Mouse (Mus musculus) heart, adult 2 months (tissue): ENCODE measurements at regions not wholly inside any gene's neighbourhood (a gene's known extent, or its start where the extent isn't known, plus 50 kb on each side); places are given as distances from the start of the nearest gene placed in this dataset.

ENCODE experiments used
- CTCF ChIP-seq: fragments of 200-600 bp; IDR thresholded peaks from 2 replicates; pipeline ENCODE4 v1.8.1; 2022; ENCODE audit warnings: antibody characterized with exemption, mild to moderate bottlenecking, moderate library complexity
- POLR2A ChIP-seq: fragments of 200-500 bp; IDR thresholded peaks from 2 replicates; pipeline ENCODE4 v1.6.1; 2011; ENCODE audit warnings: mild to moderate bottlenecking, low read depth, low read length, control low read depth; ENCODE audit not compliant: insufficient read depth

DNA sequence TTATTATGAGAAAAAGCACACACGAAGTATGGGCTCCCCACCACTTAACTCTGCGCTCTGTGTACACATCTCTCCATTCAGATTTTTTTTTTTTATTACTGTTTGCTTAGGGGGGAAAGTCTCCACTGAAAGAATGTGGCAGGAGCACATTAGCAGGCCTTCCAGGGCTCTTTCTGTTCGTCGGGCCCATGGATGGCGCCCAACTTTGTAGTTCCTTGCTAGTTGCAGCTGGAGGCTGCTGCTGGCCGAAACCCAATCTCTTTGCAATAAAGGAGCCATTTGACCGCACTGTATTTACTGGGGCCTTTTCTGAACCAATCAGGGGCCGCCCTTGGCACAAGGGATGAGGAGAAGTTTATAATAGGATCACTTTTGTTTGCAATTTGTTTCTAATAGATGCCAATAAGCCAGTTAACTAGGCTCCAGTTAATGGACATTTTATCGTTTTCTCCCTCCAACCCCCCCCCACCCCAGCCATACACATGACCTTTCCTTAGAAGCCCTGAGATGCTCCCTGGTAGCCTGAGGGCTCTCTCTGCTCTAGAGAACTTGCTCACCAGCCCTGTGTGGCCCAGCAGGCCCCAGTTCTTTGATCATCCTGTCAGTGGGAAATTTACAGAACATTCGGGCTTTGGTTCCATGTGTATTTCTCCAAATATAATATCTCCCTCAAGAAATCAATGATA, 104.3 kb downstream of the Evx1 start:
- no peak for TF ChIP-seq POLR2A
- TF ChIP-seq CTCF, result no peak
